Mouse (Mus musculus) embryo, embryonic 11.5 days (tissue): Measurements from ENCODE around the gene Ube2r2.
A peak's percentile ranks its signal among the peaks of the same experiment; 100 is the strongest.

Experiments used
- DNase-seq: peaks from one replicate; pipeline ENCODE4 v3.0.0-alpha.2; 2012; ENCODE audit warnings: low read depth, low spot score

Gene Ube2r2

GRCm38 (mm10) chr4:41135711-41136453 lies at the start of gene Ube2r2:
Gene Ube2r2 (plus strand): TSS chr4:41135743.
- DNase-seq: peak; percentile 47

GRCm38 (mm10) chr4:41086947-41087346 lies 48.6 kb upstream of the Ube2r2 start:
- DNase-seq: no peak

- DNase-seq: no peak
Observed at GRCm38 (mm10) chr4:41087459-41088298, 47.9 kb upstream of the Ube2r2 start.

- DNase-seq: no peak
Observed at GRCm38 (mm10) chr4:41089189-41089588, 46.4 kb upstream of the Ube2r2 start.

- DNase-seq: no peak
Observed at GRCm38 (mm10) chr4:41089705-41090104, 45.8 kb upstream of the Ube2r2 start.

GRCm38 (mm10) chr4:41091391-41091790 lies 44.2 kb upstream of the Ube2r2 start:
- no peak for DNase-seq

- no peak for DNase-seq
Observed at GRCm38 (mm10) chr4:41092958-41093357, 42.6 kb upstream of the Ube2r2 start.

GRCm38 (mm10) chr4:41094361-41094760 lies 41.2 kb upstream of the Ube2r2 start:
- DNase-seq: no peak

- no peak for DNase-seq
Observed at GRCm38 (mm10) chr4:41096169-41096568, 39.4 kb upstream of the Ube2r2 start.

GRCm38 (mm10) chr4:41096794-41097193 lies 38.7 kb upstream of the Ube2r2 start:
- DNase-seq: no peak

GRCm38 (mm10) chr4:41097381-41097780 lies 38.2 kb upstream of the Ube2r2 start:
- DNase-seq: no peak

GRCm38 (mm10) chr4:41097871-41098576 lies 37.5 kb upstream of the Ube2r2 start, which contains the start of gene Aqp3:
Gene Aqp3 (minus strand): TSS chr4:41098183.
- no peak for DNase-seq

GRCm38 (mm10) chr4:41098577-41098951 lies 37.0 kb upstream of the Ube2r2 start:
- no peak for DNase-seq

GRCm38 (mm10) chr4:41100986-41101385 lies 34.6 kb upstream of the Ube2r2 start:
- DNase-seq: no peak

- no peak for DNase-seq
Observed at GRCm38 (mm10) chr4:41102901-41103300, 32.6 kb upstream of the Ube2r2 start.

- DNase-seq: no peak
Observed at GRCm38 (mm10) chr4:41107440-41107839, 28.1 kb upstream of the Ube2r2 start.

- DNase-seq: no peak
Observed at GRCm38 (mm10) chr4:41108717-41109425, 26.7 kb upstream of the Ube2r2 start.

- no peak for DNase-seq
Observed at GRCm38 (mm10) chr4:41114358-41115070, 21.0 kb upstream of the Ube2r2 start.

GRCm38 (mm10) chr4:41115074-41115473 lies 20.5 kb upstream of the Ube2r2 start:
- no peak for DNase-seq

GRCm38 (mm10) chr4:41115793-41116192 lies 19.8 kb upstream of the Ube2r2 start:
- DNase-seq: no peak

GRCm38 (mm10) chr4:41116817-41117216 lies 18.7 kb upstream of the Ube2r2 start:
- no peak for DNase-seq
